Mouse (Mus musculus): ENCODE results near the gene Wnt7b.
A peak's percentile ranks its signal among the peaks of the same experiment; 100 is the strongest.

DNA sequence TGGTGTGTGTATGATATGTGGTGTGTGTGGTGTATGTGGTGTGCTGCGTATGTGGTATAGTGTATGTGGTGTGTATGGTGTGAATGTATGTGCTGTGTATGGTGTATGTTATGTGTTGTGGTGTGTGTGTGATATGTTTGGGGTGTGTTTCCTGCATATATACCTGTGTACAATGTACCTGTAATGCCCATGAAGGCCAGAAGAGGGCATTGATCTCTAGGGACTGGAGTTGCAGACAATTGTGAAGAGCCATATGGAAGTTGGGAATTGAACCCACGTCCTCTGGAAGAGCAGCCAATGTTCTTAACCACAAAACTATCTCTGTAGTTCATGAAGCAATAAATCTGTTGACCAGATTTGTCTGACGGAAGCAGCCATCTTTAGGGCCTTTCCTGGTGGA is 15.1 kb upstream of the Wnt7b start:
- TF ChIP-seq POLR2A (IDR thresholded peaks at IDR 0.05; ENCODE audit: borderline replicate concordance, extremely low read depth, insufficient read depth, insufficient read length, poor library complexity, severe bottlenecking) (no peak), CTCF (IDR thresholded peaks at IDR 0.05; ENCODE audit: borderline replicate concordance, extremely low read depth, insufficient read depth, insufficient read length) (peak; percentile 28; the same call in 1 of the 2 replicates)
